Mouse (Mus musculus) spleen, postnatal 4 days (tissue): ENCODE results near the gene Lzic.

ENCODE experiments used
- DNase-seq, 2 experiments: peaks; one replicate each; pipeline ENCODE4 v3.0.0; 2022; ENCODE audit warnings: low spot score in 2 of 2

Lzic gene

DNA sequence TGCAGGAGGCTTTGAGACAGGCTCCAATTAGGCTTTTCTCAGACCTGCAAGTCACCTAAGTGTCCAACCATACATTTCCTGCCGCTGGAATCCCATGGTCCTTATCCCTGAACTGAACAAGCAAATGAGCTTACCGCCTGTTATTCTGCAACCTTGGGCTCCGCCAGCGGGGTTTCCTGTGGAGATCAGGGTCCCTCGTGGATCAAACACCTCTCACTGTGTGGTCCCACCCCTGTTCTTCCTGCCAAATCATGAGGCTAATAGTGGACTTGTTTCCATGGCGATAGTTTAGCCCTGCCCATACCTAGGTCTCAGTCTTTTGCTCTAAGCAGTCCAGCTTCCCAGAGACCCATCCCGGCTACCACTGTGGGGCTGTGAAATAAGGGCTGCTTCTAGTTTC is 41.3 kb downstream of the Lzic start:
- no peak for DNase-seq

DNA sequence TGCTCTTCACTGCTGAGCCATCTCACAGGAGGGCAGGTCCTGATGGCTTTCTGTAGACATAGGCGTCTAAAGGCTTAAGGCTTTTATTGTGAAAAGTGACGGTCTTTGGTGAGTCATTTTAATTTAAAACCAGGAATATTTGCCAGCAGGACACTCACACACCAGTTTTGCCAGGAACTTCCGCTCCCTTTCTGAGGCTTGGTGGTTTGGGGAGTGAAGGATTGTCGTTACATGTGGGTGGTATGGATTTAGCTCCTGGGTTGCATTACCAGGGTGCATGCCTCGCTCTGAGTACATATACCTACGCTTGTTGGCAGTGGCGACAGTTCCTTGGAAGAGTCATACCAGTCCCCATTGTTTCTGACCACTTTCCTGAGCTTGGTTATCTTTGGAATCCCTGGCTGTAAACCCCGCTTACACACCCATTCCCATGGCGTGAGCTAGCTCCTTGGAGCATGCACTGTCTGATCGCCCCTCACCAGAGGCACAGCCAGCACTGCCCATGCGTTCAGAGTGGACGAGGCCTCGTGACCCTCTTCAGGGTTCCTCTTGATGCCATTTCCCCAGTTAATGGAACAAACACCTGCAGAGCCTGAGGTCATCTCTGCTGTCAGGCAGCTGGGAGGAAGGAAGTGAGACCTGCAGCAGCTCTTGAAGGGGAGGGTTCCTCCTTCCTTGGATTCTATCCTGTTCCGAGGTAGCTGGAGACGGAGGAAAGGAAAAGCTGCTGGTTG is 42.8 kb downstream of the Lzic start:
- no peak for DNase-seq

DNA sequence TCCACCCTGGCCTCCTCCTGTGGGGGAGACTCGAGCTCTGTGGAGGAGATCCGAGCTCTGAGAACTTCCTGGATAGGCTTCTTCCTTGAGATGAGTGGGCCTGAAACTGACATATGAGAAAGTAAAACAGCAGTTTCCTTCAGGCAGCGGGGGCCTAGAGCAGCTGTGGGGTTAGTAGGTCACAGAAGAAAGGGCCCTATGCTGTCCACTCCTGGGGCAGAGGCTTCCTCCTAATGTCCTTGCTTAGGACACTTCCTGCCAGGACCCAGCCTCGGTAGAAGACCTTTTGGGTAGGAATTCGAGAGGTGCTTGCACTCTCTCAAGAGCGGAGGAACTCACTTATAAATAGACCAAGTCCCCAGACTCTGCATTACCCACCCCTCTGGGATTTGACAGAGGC is 44.7 kb downstream of the Lzic start:
- DNase-seq: no peak

GRCm38 (mm10) chr4:149539441-149539840 is 54.4 kb downstream of the Lzic start:
- no peak for DNase-seq

DNA sequence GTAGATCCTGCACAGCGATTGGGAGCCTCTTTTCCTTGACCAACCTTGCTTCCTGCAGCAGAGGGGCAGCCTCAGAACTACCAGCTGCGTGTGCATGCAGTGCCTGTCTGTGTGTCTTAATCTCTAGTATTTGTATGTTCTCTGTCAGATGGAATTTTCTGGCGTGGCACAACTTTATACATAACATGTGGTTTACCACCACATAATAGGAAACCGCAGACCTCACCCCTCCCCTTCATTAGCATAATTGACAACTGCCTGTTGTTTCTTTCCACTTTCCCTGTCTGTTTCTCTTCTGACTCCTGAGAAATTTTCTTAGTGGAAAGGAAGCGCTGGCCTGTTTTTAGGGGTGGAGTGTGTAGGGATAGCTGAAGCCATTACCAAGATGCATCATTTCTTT is 56.9 kb downstream of the Lzic start:
- DNase-seq: no peak

DNA sequence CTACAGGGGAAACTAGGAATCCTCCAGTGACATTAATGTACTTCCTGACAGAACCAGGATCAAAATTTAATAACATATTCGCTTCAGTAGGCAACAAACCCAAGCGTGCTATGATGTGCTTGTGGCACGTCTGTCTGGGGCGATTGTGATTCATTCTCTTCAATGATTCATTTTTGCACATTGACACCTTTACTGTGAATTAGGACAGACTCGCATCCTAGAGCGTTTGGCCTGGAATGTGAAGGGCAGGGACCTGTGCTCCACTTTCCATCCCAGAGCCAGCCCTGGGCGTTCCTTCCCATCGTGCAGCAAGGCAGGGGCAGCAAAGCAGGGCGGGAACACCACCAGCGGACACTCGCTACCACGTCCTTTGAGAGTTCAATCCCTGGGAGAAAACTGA is 57.4 kb downstream of the Lzic start:
- DNase-seq: no peak

- peak; percentile 75 to 91 for DNase-seq
These were observed 58.0 kb downstream of the Lzic start for GRCm38 (mm10) chr4:149542927-149543553.

- DNase-seq: no peak
These were observed 59.9 kb downstream of the Lzic start for GRCm38 (mm10) chr4:149544892-149545291.
